Mouse (Mus musculus): ENCODE results near the gene Gm20388. TPM values are rescaled to one million over a fixed set of nuclear protein-coding genes. Genes with fewer than 3 reads are reported as not detected.

The Gm20388 gene
- total RNA-seq, 2 experiments from 2014 or later, result 1.9 to 2.0 TPM

- no peak for DNase-seq
These were observed 581.7 kb downstream of the Gm20388 start for GRCm38 (mm10) chr8:120492193-120492880.

DNA sequence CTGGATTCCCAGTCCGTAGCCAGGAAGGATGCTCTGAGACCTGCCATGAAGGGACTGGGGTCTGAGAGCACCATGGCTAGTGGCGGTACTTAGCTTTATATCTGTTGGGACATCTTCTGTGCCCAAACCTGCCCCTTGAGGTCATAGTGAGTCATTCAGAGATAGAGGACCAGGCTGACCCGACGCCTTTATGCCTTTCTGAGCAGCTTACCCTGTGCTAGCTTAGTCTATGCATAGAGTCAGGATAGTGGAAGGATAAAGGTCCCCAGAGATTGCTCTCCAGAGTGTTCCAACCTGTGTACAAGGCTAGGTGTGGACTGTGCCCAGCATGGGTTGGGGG lies 582.2 kb downstream of the Gm20388 start:
- no peak for DNase-seq

GRCm38 (mm10) chr8:120493508-120494464 lies 583.1 kb downstream of the Gm20388 start:
- no peak for DNase-seq

GRCm38 (mm10) chr8:120494903-120495302 lies 584.3 kb downstream of the Gm20388 start:
- DNase-seq, result peak; percentile 92

- no peak for DNase-seq
These were observed 584.8 kb downstream of the Gm20388 start for GRCm38 (mm10) chr8:120495461-120495860.

- no peak for DNase-seq
These were observed 585.8 kb downstream of the Gm20388 start for GRCm38 (mm10) chr8:120496478-120496877.

DNA sequence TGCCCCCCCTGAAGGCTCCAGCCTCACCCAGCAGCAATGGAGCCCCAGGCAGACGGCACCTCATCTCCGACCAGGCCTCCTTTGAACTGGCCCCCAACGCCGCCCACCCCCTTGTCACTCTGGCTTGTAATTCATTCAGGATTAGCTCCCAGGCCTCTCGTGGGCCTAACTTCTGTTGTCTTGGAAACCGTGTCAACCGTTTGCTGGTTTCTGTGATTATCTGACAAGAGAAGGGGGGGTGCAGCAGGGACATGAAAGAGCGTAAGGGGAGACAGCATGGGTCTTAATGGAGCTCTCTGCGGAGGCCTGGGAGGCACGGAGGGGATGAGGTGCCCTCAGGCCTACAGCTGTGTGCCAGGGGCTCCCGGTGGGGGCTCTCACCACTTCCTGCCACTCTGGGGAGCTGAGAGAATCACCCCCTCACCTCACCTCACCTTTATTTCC lies 586.9 kb downstream of the Gm20388 start:
- no peak for DNase-seq

DNA sequence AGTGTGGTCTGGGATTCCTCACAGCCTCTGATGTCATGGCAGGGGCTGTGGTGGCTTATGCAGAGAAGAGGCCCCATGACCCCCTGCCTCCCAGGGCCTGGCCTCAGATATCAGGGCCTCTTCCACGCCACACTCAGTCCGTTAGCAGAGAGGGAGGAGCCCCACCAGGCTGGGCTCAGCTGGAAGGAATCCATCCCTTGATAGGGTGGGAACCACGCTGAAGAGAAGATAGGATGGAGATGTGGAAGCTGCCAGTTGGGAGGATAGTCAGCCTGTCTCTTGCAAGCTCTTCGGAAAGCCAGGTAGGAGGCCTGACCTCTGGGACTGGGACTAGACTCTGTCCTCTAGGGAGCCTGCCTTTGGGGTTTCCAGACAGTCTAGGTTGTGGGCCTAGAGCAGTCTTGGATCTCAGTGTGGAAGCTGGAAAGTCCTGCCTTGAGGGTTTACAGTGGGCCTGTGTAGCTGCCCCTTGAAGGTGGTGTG lies 587.7 kb downstream of the Gm20388 start:
- no peak for DNase-seq

GRCm38 (mm10) chr8:120498926-120499605 lies 588.4 kb downstream of the Gm20388 start:
- peak; percentile 92 for DNase-seq

GRCm38 (mm10) chr8:120500701-120501261 lies 590.1 kb downstream of the Gm20388 start:
- peak; percentile 64 for DNase-seq

DNA sequence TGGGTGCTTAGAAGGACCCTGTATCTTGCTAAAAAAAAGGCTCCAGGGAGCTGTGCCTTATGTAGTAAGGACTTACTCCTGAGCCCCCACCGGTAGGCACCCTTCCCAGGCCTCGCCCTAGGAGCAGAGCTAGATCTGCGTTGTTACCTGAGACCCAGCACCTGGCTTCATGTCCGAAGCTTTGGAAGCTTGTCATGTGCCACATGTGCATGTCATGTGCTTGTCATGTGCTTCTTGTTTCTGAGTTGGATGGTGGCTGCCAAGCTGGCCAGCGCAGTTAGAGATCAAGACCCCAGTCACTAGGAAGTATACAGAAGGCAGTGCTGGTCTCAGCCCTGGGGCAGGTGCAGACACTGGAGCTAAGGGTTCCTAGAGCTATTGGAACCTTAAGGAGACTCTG lies 590.8 kb downstream of the Gm20388 start:
- no peak for DNase-seq

GRCm38 (mm10) chr8:120502428-120502827 lies 591.8 kb downstream of the Gm20388 start:
- no peak for DNase-seq

DNA sequence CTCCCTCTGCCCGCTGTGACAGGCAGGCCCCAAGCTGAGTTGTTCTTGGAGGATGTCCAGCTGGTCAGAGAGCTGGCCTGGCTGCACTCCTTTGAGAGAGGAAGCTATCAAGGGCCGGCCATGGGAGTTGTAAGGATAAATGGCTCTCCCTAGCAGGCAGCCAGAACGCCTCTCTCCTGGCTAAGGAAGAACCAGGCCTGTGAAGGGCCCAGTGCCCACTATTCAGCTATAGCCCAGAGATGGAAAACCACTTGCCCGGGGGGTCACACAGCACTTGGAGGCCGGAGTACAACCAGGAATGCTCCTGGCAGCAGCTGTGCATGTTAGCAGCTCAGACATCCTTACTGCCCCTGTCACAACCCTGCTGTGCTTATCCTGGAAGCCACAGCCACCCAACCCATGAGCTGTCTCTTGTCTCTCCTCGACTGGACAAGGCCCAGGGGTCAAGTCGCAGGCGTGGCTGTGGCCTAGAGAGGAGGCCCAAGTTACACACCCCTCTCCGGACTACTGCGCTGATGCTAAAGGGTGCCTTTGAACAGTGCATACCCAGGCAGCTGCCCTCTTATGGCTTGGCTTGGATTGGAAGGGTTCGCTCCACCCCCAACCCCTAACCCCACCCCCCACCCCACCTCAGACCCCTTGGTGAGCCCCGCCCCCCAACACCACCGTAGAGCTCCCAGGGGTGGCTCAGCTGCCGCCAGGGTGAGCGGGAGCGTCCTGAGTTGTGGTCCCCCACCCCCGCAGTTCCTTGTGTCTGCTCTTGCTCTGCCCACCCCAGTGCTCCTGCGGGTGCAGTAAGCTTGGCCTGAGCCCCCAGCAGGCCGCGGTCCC lies 593.8 kb downstream of the Gm20388 start:
- peak; percentile 84 for DNase-seq

DNA sequence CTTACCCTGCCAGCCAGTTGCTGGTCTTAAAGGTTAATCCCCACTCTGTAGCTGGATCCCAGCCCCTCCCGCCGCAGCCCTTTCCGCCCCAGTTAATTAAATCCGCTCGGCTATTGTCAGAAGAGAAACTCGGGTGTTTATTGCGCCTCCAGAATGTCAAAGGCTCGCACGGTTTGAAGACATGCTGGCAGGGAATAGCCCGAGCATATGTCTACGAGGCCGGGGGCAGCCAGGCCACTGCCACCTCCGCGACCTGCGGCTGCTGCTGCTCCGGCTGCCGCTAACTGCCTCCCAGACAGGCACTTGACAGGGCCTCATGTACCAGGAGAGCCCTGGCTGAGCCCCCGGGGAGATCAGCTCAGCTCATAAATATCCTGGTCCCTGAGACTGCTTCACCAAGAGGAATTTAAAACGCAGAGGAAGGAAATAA lies 594.5 kb downstream of the Gm20388 start:
- DNase-seq, result peak; percentile 26

DNA sequence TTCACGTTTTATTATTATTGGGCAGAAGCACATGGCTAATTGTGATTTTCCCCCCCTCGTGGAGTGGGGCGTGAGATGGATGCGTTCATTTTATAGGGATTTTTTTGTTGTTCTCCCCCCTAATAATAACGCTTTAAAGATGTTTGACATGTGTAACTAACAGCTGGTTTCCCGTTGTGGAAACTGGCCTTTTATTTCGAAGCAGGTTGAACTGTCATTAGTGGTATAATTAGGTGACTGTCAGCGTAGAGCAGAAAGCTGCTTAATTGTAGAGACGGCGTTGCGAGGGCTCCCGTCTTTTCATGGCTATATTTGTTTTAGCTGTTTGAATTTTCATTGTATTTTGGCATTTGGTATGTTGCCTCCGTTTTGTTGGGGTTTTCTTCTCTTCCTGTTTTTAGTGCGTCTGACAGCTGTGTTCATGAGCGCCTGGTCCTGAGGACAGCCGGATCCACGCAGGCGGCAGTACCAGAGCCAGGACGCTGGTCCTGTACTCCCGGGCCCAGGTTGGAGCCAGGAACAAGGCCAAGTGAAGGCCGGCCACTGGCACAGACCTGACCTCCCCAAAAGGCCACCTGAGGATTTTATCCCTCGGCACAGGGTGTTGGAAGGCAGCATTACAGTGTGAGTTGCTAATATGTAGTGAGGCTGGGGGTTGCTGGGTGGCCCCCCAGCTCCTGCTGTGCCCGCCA lies 595.1 kb downstream of the Gm20388 start:
- no peak for DNase-seq

- DNase-seq, result no peak
These were observed 595.9 kb downstream of the Gm20388 start for GRCm38 (mm10) chr8:120506562-120506961.

DNA sequence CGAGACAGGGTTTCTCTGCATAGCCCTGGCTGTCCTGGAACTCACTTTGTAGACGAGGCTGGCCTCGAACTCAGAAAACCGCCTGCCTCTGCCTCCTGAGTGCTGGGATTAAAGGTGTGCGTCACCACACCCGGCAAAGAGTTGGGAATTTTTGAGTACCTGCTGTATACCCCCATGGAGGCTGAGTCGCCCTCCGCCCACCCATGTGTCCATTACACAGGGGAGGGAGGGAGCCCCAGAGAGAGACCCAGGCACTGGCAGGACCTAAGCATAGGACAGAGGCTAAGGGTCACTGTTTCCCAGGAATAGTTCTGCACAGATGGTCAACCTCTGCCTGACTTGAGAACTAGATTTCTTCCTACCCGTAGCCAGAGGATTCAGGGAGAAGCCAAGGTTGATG lies 596.6 kb downstream of the Gm20388 start:
- no peak for DNase-seq

DNA sequence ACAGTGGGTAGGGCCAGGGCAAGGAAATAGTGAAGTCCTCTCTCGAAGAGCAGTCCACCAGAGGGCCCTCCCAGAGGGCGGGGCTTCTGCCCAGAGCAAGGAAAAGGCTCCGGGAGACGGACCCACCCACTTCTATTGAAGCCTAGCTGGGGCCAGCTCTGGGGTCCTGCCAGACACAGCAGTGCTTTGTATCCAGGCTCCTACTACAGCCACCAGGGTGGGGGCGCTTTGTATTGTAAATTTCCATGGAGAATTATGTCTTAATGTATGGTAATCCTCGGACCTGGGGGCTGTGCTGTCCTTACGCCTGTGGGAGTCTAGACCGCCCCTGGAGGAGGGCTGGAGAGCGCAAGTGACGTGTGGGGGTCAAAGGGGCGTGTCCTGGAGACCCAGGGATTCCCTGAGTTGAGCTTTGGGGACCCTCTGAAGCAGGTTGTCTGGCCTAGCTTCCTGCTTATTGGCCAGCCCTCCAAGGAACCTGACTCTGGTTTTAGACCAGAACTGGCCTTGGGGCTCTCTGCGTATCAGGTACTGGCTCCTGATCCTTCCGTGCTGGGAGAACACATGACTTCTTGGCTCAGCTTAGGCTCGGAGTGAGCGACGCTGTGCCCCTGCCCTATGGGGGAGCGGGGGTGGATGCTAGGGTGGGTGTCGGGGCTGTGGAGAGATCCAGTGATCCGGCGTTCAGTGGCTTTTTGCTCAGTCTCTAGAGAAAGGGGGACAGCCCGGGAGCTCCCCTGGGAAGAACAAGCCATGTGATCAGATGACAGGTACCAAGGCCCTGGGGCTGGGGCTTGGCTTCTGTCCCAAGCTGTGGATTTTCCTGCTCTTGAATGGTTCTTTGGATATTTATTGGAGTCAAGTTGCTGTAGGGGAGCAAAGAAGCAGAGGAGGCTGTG lies 598.7 kb downstream of the Gm20388 start:
- peak; percentile 46 for DNase-seq

DNA sequence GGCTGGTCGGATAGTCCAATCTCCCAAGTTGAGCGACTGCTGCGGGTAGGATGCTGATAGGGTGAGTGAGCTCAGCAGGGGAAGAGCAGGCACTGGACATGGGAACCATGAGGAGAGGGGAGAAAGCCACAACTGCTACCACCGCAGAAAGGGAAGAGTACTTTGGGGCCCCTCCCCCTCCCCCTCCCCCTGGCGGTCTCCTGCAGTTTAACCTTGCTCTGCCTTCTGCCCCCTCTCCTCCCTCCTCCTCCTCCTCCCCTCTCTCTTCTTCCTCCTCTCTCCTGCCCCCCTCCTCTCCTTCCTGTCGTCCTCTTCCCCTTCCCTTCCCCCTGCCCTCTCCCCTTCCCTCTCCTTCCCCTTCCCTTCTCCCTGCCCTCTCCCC lies 599.4 kb downstream of the Gm20388 start:
- DNase-seq, result no peak
